Mouse (Mus musculus) midbrain, embryonic 12.5 days (tissue): Measurements from ENCODE around the gene Spon1. TPM values are rescaled to one million over a fixed set of nuclear protein-coding genes. Genes with fewer than 3 reads are reported as not detected.

Experiments
- ATAC-seq: fragments of 200-750 bp; cut with Nextera tagmentation; 2 replicates; pipeline ENCODE4 v1.8.0; 2017; ENCODE audit warnings: low read depth, moderate TSS enrichment, moderate library complexity; ENCODE audit not compliant: low FRiP score
- H3K27ac ChIP-seq: fragments of 300-500 bp; sonication (generic); replicated peaks from 2 replicates; pipeline ENCODE4 v1.5.1; 2016; ENCODE audit warnings: mild to moderate bottlenecking
- H3K27me3 ChIP-seq: fragments of 300-500 bp; sonication (generic); 2 replicates; pipeline ENCODE4 v1.6.1; 2016; ENCODE audit warnings: mild to moderate bottlenecking
- H3K36me3 ChIP-seq: fragments of 300-500 bp; sonication (generic); 2 replicates; pipeline ENCODE4 v1.6.1; 2016
- H3K4me1 ChIP-seq: fragments of 300-500 bp; sonication (generic); 2 replicates; pipeline ENCODE4 v1.6.1; 2016
- H3K4me2 ChIP-seq: fragments of 300-500 bp; sonication (generic); replicated peaks from 2 replicates; pipeline ENCODE4 v1.6.1; 2016; ENCODE audit warnings: mild to moderate bottlenecking, moderate library complexity
- H3K4me3 ChIP-seq: fragments of 300-500 bp; sonication (generic); 2 replicates; pipeline ENCODE4 v1.5.1; 2016; ENCODE audit warnings: mild to moderate bottlenecking
- H3K9ac ChIP-seq: fragments of 300-500 bp; sonication (generic); replicated peaks from 2 replicates; pipeline ENCODE4 v1.6.1; 2016; ENCODE audit warnings: mild to moderate bottlenecking, moderate library complexity
- H3K9me3 ChIP-seq: fragments of 300-500 bp; sonication (generic); 2 replicates; pipeline ENCODE4 v1.6.1; 2016; ENCODE audit warnings: mild to moderate bottlenecking
- WGBS: fragments of 180-500 bp; shearing (Covaris S2); methylation state at CpG from one replicate; pipeline ENCODE4 v1.1.7; 2016; 5-methylcytosine and 5-hydroxymethylcytosine counted together
- polyA plus RNA-seq: library from polyadenylated mRNA; unstranded; fragments of >200 nt; fragmentation: Nextera tagmentation; extraction: Ambion mirVana; gene quantifications from 2 replicates; pipeline ENCODE4 v1.2.1, GENCODE M21; 2016

Spon1 gene
- polyA plus RNA-seq, 1 experiment from 2014 or later = 57.5 TPM

DNA sequence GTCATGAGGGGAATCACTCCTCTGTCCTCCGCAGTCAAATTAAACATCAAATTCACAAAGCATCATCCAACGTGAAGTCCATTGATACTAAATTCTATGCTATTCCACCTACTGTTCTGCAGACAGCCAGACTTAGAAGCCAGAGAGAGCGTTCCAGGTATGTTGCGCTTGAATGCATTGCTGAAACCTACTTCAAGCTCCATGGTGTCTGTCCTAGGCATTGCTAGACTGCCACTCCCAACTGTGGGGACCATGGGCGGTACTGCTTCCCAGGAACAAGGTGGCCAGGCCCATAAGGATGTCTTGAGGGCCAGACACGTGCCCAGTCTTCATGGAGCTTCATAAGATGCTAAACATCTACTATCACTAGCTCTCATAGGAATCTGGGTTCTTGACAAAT is 125.7 kb downstream of the Spon1 start:
- 91% methylated on average over 6 of the region's 6 CpGs for WGBS
- Histone ChIP-seq H3K9me3 (peaks cover 5% of the 10 kb centered on the region; the same call in 1 of the 2 replicates), H3K27me3 (no peaks in the 10 kb centered on the region), H3K4me1 (no peaks in the 10 kb centered on the region), H3K4me2 (no peak overlapping the region), H3K9ac (no peak overlapping the region), H3K36me3 (0 out of 2 replicates have a peak, but pooled peaks cover 2% of the 10 kb centered on the region), H3K4me3 (no peak overlapping the region), H3K27ac (no peak overlapping the region)
- no peak for ATAC-seq

- Histone ChIP-seq H3K4me2 (no peak overlapping the region), H3K4me3 (no peak overlapping the region), H3K36me3 (0 out of 2 replicates have a peak, but pooled peaks cover 2% of the 10 kb centered on the region), H3K27ac (no peak overlapping the region), H3K4me1 (no peaks in the 10 kb centered on the region), H3K9ac (no peak overlapping the region), H3K9me3 (peaks cover 8% of the 10 kb centered on the region; the same call in 1 of the 2 replicates), H3K27me3 (no peaks in the 10 kb centered on the region)
- no peak for ATAC-seq
- 86% methylated on average over 7 of the region's 7 CpGs for WGBS
Measured at GRCm38 (mm10) chr7:113893944-113894662, 128.3 kb downstream of the Spon1 start.

DNA sequence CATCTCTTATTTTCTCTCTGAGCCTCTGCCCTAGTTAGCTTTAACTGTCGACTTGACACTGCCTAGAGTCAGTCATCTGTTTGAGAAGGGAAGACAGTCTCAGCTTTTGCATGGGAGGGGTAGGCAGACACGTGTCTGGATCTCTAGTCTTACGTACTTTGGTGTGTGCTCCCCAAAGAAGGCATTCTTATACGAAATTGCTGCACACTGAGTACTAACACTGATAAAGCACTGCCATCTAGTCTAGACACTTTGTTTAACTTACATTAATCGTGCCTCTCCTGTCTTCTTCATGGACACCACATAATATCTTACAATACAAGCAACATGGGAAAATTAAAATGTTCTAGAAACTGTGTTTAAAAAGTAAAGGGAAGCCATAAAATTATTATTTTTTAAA is 129.5 kb downstream of the Spon1 start:
- ATAC-seq = no peak
- H3K4me2 ChIP-seq = no peak overlapping the region

DNA sequence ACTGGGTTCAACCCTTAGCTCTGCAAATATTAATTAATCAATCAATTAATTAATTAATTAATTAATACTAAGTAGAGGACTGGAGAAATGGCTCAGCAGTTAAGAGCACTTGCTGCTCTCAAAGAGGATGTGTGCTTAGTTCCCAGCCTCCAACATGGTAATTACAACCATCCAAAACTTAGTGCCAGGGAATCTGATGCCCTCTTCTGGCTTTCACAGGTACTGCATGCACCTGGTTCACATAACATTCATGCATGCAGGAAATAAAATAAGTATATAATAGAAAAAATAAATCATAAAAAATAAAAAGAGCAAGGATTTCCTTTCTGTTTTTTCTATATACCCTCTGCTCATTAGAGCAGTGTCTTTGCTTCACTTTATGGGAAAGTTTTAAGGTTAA is 132.6 kb downstream of the Spon1 start:
- no peak for ATAC-seq
- no peak overlapping the region for H3K9ac ChIP-seq
- no peak overlapping the region for H3K27ac ChIP-seq
- H3K4me3 ChIP-seq = no peak overlapping the region
- peaks cover 2% of the 10 kb centered on the region; the same call in 1 of the 2 replicates for H3K9me3 ChIP-seq
- no peaks in the 10 kb centered on the region for H3K36me3 ChIP-seq
- no peak overlapping the region for H3K4me2 ChIP-seq
- peaks cover 13% of the 10 kb centered on the region for H3K4me1 ChIP-seq
- no peaks in the 10 kb centered on the region for H3K27me3 ChIP-seq

More for the DNA sequence above, 129.5 kb downstream of the Spon1 start:
- Histone ChIP-seq H3K36me3 (0 out of 2 replicates have a peak, but pooled peaks cover 2% of the 10 kb centered on the region), H3K27ac (no peak overlapping the region), H3K9ac (no peak overlapping the region), H3K27me3 (no peaks in the 10 kb centered on the region), H3K4me1 (no peaks in the 10 kb centered on the region), H3K4me3 (no peak overlapping the region), H3K9me3 (peaks cover 8% of the 10 kb centered on the region; the same call in 1 of the 2 replicates)
- WGBS = 74% methylated on average over 5 of the region's 5 CpGs

DNA sequence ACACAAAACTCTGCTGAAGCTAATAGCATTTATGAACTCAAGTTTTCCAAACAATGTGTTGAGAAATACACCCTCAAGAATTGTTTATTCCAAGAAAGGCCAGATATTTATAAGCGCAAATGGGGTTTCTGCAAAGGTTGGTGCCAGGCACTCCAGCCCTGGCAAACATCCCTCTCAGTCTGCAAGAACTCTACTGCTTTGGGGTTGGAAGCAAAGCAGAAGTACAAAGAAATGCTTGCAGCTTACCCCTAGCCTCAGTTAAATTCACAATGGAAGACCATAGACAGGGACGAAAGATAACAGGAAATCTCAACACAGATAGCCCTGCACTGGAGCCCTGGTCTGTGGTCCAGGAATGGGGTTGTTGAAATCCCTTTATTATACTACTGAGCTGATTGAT is 135.7 kb downstream of the Spon1 start:
- H3K9ac ChIP-seq = no peak overlapping the region
- ATAC-seq = 0 out of 2 replicates have a peak, but pooled peaks have one; percentile 21
- H3K4me1 ChIP-seq = peaks cover 17% of the 10 kb centered on the region
- H3K27ac ChIP-seq = peak overlapping the region; percentile 43
- H3K9me3 ChIP-seq = peaks cover 2% of the 10 kb centered on the region; the same call in 1 of the 2 replicates
- no peaks in the 10 kb centered on the region for H3K27me3 ChIP-seq
- 64% methylated on average over 2 of the region's 2 CpGs for WGBS
- H3K36me3 ChIP-seq = no peaks in the 10 kb centered on the region
- peak overlapping the region; percentile 27; the same call in 1 of the 2 replicates for H3K4me2 ChIP-seq
- H3K4me3 ChIP-seq = no peak overlapping the region

- peak; percentile 73 for ATAC-seq
- Histone ChIP-seq H3K4me3 (no peak overlapping the region), H3K4me1 (peaks cover 17% of the 10 kb centered on the region), H3K27ac (peak overlapping the region; percentile 43), H3K27me3 (no peaks in the 10 kb centered on the region), H3K9ac (no peak overlapping the region), H3K9me3 (peaks cover 2% of the 10 kb centered on the region; the same call in 1 of the 2 replicates), H3K4me2 (peak overlapping the region; percentile 27), H3K36me3 (no peaks in the 10 kb centered on the region)
- 16% methylated on average over 10 of the region's 10 CpGs for WGBS
Measured at GRCm38 (mm10) chr7:113901941-113902515, 136.2 kb downstream of the Spon1 start.

DNA sequence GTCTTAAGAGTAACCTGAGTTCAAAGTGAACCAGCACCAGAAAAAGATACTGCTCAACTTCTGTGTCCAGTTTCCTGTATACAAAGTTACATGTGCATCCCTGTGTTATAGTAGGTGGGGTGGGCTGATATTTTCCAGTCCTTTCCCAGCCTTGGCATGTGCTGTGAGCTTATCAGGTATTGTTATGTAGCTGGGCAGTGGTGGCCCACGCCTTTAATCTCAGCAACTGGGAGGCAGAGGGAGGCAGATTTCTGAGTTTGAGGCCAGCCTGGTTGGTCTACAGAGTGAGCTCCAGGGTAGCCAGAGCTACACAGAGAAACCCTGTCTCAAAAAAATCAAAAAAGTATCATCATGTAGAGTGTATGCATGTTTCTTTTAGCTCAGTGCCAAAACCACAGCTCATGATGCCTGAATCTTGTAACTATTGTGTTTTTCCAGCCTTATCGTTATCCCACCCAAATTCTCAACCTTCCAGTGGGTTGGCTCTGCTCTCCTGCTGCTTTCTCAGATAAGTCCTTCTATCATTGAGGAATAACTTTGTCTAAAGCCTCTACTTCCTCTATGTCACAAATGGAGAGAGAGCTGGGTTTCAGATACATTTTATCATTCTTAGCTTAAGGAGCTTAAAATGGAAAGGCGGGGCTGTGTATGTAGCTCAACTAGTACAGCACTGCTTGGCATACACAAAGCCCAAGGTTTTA is 137.5 kb downstream of the Spon1 start:
- Histone ChIP-seq H3K27ac (0 out of 2 replicates have a peak overlapping the region, but pooled peaks have one; percentile 43), H3K4me2 (no peak overlapping the region), H3K9me3 (peaks cover 2% of the 10 kb centered on the region; the same call in 1 of the 2 replicates), H3K9ac (no peak overlapping the region), H3K4me1 (peaks cover 17% of the 10 kb centered on the region), H3K4me3 (no peak overlapping the region), H3K36me3 (no peaks in the 10 kb centered on the region), H3K27me3 (no peaks in the 10 kb centered on the region)
- WGBS = 76% methylated on average over 3 of the region's 3 CpGs
- no peak for ATAC-seq

- H3K4me1 ChIP-seq = peaks cover 22% of the 10 kb centered on the region
- H3K4me3 ChIP-seq = no peak overlapping the region
- peak overlapping the region; percentile 60 for H3K27ac ChIP-seq
- no peak overlapping the region for H3K9ac ChIP-seq
- H3K4me2 ChIP-seq = no peak overlapping the region
- H3K36me3 ChIP-seq = no peaks in the 10 kb centered on the region
- H3K9me3 ChIP-seq = no peaks in the 10 kb centered on the region
- H3K27me3 ChIP-seq = no peaks in the 10 kb centered on the region
- no peak for ATAC-seq
- WGBS = 79% methylated on average over 5 of the region's 5 CpGs
Measured at GRCm38 (mm10) chr7:113903939-113904338, 138.1 kb downstream of the Spon1 start.

- H3K27ac ChIP-seq = peak overlapping the region; percentile 60
- no peak overlapping the region for H3K4me3 ChIP-seq
- H3K4me1 ChIP-seq = peaks cover 27% of the 10 kb centered on the region
- no peaks in the 10 kb centered on the region for H3K27me3 ChIP-seq
- WGBS = 35% methylated on average over 7 of the region's 7 CpGs
- no peaks in the 10 kb centered on the region for H3K9me3 ChIP-seq
- no peak overlapping the region for H3K4me2 ChIP-seq
- no peak overlapping the region for H3K9ac ChIP-seq
- H3K36me3 ChIP-seq = no peaks in the 10 kb centered on the region
- ATAC-seq = peak; percentile 72; the same call in 1 of the 2 replicates
Measured at GRCm38 (mm10) chr7:113904348-113904895, 138.6 kb downstream of the Spon1 start.

- Histone ChIP-seq H3K4me3 (no peak overlapping the region), H3K9me3 (no peaks in the 10 kb centered on the region), H3K9ac (no peak overlapping the region), H3K27ac (peak overlapping the region; percentile 26; the same call in 1 of the 2 replicates), H3K4me1 (peaks cover 18% of the 10 kb centered on the region; the same call in 1 of the 2 replicates), H3K4me2 (no peak overlapping the region), H3K27me3 (no peaks in the 10 kb centered on the region), H3K36me3 (no peaks in the 10 kb centered on the region)
- 17% methylated on average over 12 of the region's 12 CpGs for WGBS
- peak; percentile 47; the same call in 1 of the 2 replicates for ATAC-seq
Measured at GRCm38 (mm10) chr7:113909161-113909825, 143.5 kb downstream of the Spon1 start.

GRCm38 (mm10) chr7:113910856-113911255 is 145.1 kb downstream of the Spon1 start:
- WGBS = 88% methylated on average over 7 of the region's 7 CpGs
- H3K27ac ChIP-seq = no peak overlapping the region
- H3K4me3 ChIP-seq = no peak overlapping the region

More at GRCm38 (mm10) chr7:113910856-113911255, 145.1 kb downstream of the Spon1 start:
- Histone ChIP-seq H3K4me2 (no peak overlapping the region), H3K9ac (no peak overlapping the region), H3K27me3 (no peaks in the 10 kb centered on the region), H3K9me3 (no peaks in the 10 kb centered on the region), H3K36me3 (no peaks in the 10 kb centered on the region), H3K4me1 (peaks cover 14% of the 10 kb centered on the region; the same call in 1 of the 2 replicates)
- no peak for ATAC-seq
